Mouse (Mus musculus): ENCODE measurements around the gene Gm4981.
"Not testable (repeated sequence)": the region's sequence is repeated elsewhere in the genome, so short reads cannot be mapped to it uniquely, and the experiment has no call there.

Gene Gm4981

GRCm38 (mm10) chr10:58236613-58237012 lies at the start of gene Gm4981:
TSS of gene Gm4981 (minus strand) at chr10:58236701.
- DNase-seq, result no peak

GRCm38 (mm10) chr10:58282238-58282637 lies 45.7 kb upstream of the Gm4981 start:
- DNase-seq, result no peak

GRCm38 (mm10) chr10:58258466-58258865 lies 22.0 kb upstream of the Gm4981 start:
- no peak for DNase-seq

GRCm38 (mm10) chr10:58255954-58256353 lies 19.5 kb upstream of the Gm4981 start:
- no peak for DNase-seq

GRCm38 (mm10) chr10:58255213-58255892 lies 18.9 kb upstream of the Gm4981 start, which contains the start of gene Gcc2:
TSS of gene Gcc2 (plus strand) at chr10:58255497.
- peak; percentile 91 for DNase-seq

GRCm38 (mm10) chr10:58254635-58255175 lies 18.2 kb upstream of the Gm4981 start:
- no peak for DNase-seq

GRCm38 (mm10) chr10:58249535-58249934 lies 13.0 kb upstream of the Gm4981 start:
- no peak for DNase-seq

- DNase-seq, result peak; percentile 43
Measured at GRCm38 (mm10) chr10:58238984-58239740, 2.7 kb upstream of the Gm4981 start.

GRCm38 (mm10) chr10:58234985-58235384 lies 1.5 kb downstream of the Gm4981 start:
- not testable (repeated sequence) for DNase-seq

- not testable (repeated sequence) for DNase-seq
Measured at GRCm38 (mm10) chr10:58233740-58234121, 2.8 kb downstream of the Gm4981 start.

- DNase-seq, result not testable (repeated sequence)
Measured at GRCm38 (mm10) chr10:58233054-58233739, 3.3 kb downstream of the Gm4981 start.

GRCm38 (mm10) chr10:58232641-58232969 lies 3.9 kb downstream of the Gm4981 start, which contains the start of gene Duxf3:
TSS of gene Duxf3 (minus strand) at chr10:58232675.
- DNase-seq, result not testable (repeated sequence)

GRCm38 (mm10) chr10:58231779-58232640 lies 4.5 kb downstream of the Gm4981 start:
- DNase-seq, result peak; percentile 65

GRCm38 (mm10) chr10:58231088-58231487 lies 5.4 kb downstream of the Gm4981 start:
- peak; percentile 43 for DNase-seq

GRCm38 (mm10) chr10:58230021-58230420 lies 6.5 kb downstream of the Gm4981 start:
- not testable (repeated sequence) for DNase-seq

- not testable (repeated sequence) for DNase-seq
Measured at GRCm38 (mm10) chr10:58227798-58228197, 8.7 kb downstream of the Gm4981 start.

- DNase-seq, result not testable (repeated sequence)
Measured at GRCm38 (mm10) chr10:58226357-58226756, 10.1 kb downstream of the Gm4981 start.

- DNase-seq, result not testable (repeated sequence)
Measured at GRCm38 (mm10) chr10:58224827-58225785, 11.4 kb downstream of the Gm4981 start, which contains the start of gene AW822073. TSS of gene AW822073 (minus strand) at chr10:58224930.

- peak; percentile 53 for DNase-seq
Measured at GRCm38 (mm10) chr10:58223972-58224805, 12.3 kb downstream of the Gm4981 start.

GRCm38 (mm10) chr10:58223161-58223560 lies 13.3 kb downstream of the Gm4981 start:
- not testable (repeated sequence) for DNase-seq

Measured in thymus, postnatal 25 days (tissue).